Mouse (Mus musculus) cortical plate, adult 2 months (tissue): Measurements from ENCODE around the gene Sema3d.

ENCODE experiments used
- CTCF ChIP-seq: fragments of 200-500 bp; IDR thresholded peaks from 2 replicates; pipeline ENCODE4 v1.5.1; 2011; ENCODE audit warnings: mild to moderate bottlenecking, control low read depth, low read length; ENCODE audit not compliant: insufficient read depth; ENCODE audit errors: extremely low read depth
- POLR2A ChIP-seq: fragments of 200-500 bp; IDR thresholded peaks from 2 replicates; pipeline ENCODE4 v1.6.1; 2011; ENCODE audit warnings: mild to moderate bottlenecking, low read length, control low read depth; ENCODE audit not compliant: insufficient read depth; ENCODE audit errors: extremely low read depth

GRCm38 (mm10) chr5:12637763-12638468, 254.7 kb downstream of the Sema3d start:
- TF ChIP-seq CTCF = no peak
- TF ChIP-seq POLR2A = no peak
